Mouse (Mus musculus) frontal cortex, adult 2 months (tissue): ENCODE measurements at regions not wholly inside any gene's neighbourhood (a gene's known extent, or its start where the extent isn't known, plus 50 kb on each side); places are given as distances from the start of the nearest gene placed in this dataset.

Experiments used
- DNase-seq, 2 experiments: peaks; one replicate each; pipeline ENCODE4 v3.0.0; 2022; ENCODE audit warnings: low spot score in 1 of 2; ENCODE audit errors: extremely low spot score in 1 of 2

- no peak for DNase-seq
Observed at GRCm38 (mm10) chr12:35319571-35319970, 215.3 kb downstream of the Ahr start.

GRCm38 (mm10) chr12:35317046-35317445 lies 217.8 kb downstream of the Ahr start:
- DNase-seq = no peak

GRCm38 (mm10) chr12:35314035-35314434 lies 220.8 kb downstream of the Ahr start:
- DNase-seq = no peak

GRCm38 (mm10) chr12:35313191-35313925 lies 221.5 kb downstream of the Ahr start:
- peak in 1 of 2 experiments; percentile 15 for DNase-seq

- peak in 1 of 2 experiments; percentile 44 for DNase-seq
Observed at GRCm38 (mm10) chr12:35308537-35308936, 226.3 kb downstream of the Ahr start.

GRCm38 (mm10) chr12:35303764-35304717 lies 230.8 kb downstream of the Ahr start:
- no peak for DNase-seq

- DNase-seq = no peak
Observed at GRCm38 (mm10) chr12:35303188-35303587, 231.7 kb downstream of the Ahr start.

- DNase-seq = no peak
Observed at GRCm38 (mm10) chr12:35294668-35295067, 240.2 kb downstream of the Ahr start.

GRCm38 (mm10) chr12:35293566-35293965 lies 241.3 kb downstream of the Ahr start:
- no peak for DNase-seq

- no peak for DNase-seq
Observed at GRCm38 (mm10) chr12:35291941-35292341, 242.9 kb downstream of the Ahr start.

- DNase-seq = no peak
Observed at GRCm38 (mm10) chr12:35287974-35288373, 241.0 kb downstream of the Snx13 start.

- no peak for DNase-seq
Observed at GRCm38 (mm10) chr12:35287570-35287969, 240.6 kb downstream of the Snx13 start.

GRCm38 (mm10) chr12:35286974-35287553 lies 240.1 kb downstream of the Snx13 start:
- DNase-seq = no peak

GRCm38 (mm10) chr12:35284345-35284744 lies 237.4 kb downstream of the Snx13 start:
- DNase-seq = no peak

- DNase-seq = no peak
Observed at GRCm38 (mm10) chr12:35283925-35284324, 236.9 kb downstream of the Snx13 start.

GRCm38 (mm10) chr12:35283407-35283806 lies 236.4 kb downstream of the Snx13 start:
- no peak for DNase-seq

- no peak for DNase-seq
Observed at GRCm38 (mm10) chr12:35269465-35269864, 222.5 kb downstream of the Snx13 start.

GRCm38 (mm10) chr12:35268006-35268405 lies 221.0 kb downstream of the Snx13 start:
- no peak for DNase-seq

GRCm38 (mm10) chr12:35267023-35267654 lies 220.2 kb downstream of the Snx13 start:
- no peak for DNase-seq

GRCm38 (mm10) chr12:35259781-35260180 lies 212.8 kb downstream of the Snx13 start:
- DNase-seq = no peak
